Mouse (Mus musculus) adrenal gland, adult 8-10 months (tissue): Measurements from ENCODE around the gene Sgsm2. TPM values are rescaled to one million over a fixed set of nuclear protein-coding genes. Genes with fewer than 3 reads are reported as not detected.
A peak's percentile ranks its signal among the peaks of the same experiment; 100 is the strongest.

Experiments
- DNase-seq: peaks from one replicate; pipeline ENCODE4 v3.0.0; 2022
- total RNA-seq, 4 experiments: library from RNA; stranded (reverse); gene quantifications; 2 replicates each; pipeline ENCODE4 v1.2.4; 2022

Gene Sgsm2
- total RNA-seq, 4 experiments from 2014 or later = 29.2 to 30.5 (median 30.0) TPM

GRCm38 (mm10) chr11:74881979-74882378 lies 14.9 kb downstream of the Sgsm2 start:
- no peak for DNase-seq

GRCm38 (mm10) chr11:74880999-74881398 lies 15.9 kb downstream of the Sgsm2 start:
- no peak for DNase-seq

GRCm38 (mm10) chr11:74876801-74877200 lies 20.1 kb downstream of the Sgsm2 start:
- no peak for DNase-seq

- no peak for DNase-seq
Measured at GRCm38 (mm10) chr11:74874630-74875029, 22.2 kb downstream of the Sgsm2 start.

GRCm38 (mm10) chr11:74870991-74871622 lies 25.8 kb downstream of the Sgsm2 start:
- DNase-seq = no peak

GRCm38 (mm10) chr11:74870544-74870943 lies 26.3 kb downstream of the Sgsm2 start:
- no peak for DNase-seq

- DNase-seq = no peak
Measured at GRCm38 (mm10) chr11:74869603-74870002, 27.3 kb downstream of the Sgsm2 start.

GRCm38 (mm10) chr11:74868046-74868760 lies 28.7 kb downstream of the Sgsm2 start:
- DNase-seq = no peak

- DNase-seq = peak; percentile 72
Measured at GRCm38 (mm10) chr11:74867181-74867580, 29.7 kb downstream of the Sgsm2 start.

GRCm38 (mm10) chr11:74866640-74867039 lies 30.2 kb downstream of the Sgsm2 start:
- no peak for DNase-seq

- DNase-seq = no peak
Measured at GRCm38 (mm10) chr11:74865252-74865651, 31.6 kb downstream of the Sgsm2 start.

- no peak for DNase-seq
Measured at GRCm38 (mm10) chr11:74864421-74864820, 32.4 kb downstream of the Sgsm2 start.

GRCm38 (mm10) chr11:74863471-74863870 lies 33.4 kb downstream of the Sgsm2 start:
- no peak for DNase-seq

- no peak for DNase-seq
Measured at GRCm38 (mm10) chr11:74862129-74862528, 34.7 kb downstream of the Sgsm2 start.

GRCm38 (mm10) chr11:74857756-74858155 lies 39.1 kb downstream of the Sgsm2 start:
- DNase-seq = no peak

- DNase-seq = no peak
Measured at GRCm38 (mm10) chr11:74850998-74851661, 45.7 kb downstream of the Sgsm2 start.

- no peak for DNase-seq
Measured at GRCm38 (mm10) chr11:74847919-74848521, 48.8 kb downstream of the Sgsm2 start.

- DNase-seq = no peak
Measured at GRCm38 (mm10) chr11:74845784-74846183, 51.1 kb downstream of the Sgsm2 start.

- DNase-seq = no peak
Measured at GRCm38 (mm10) chr11:74843761-74844160, 53.1 kb downstream of the Sgsm2 start.

- DNase-seq = no peak
Measured at GRCm38 (mm10) chr11:74843435-74843714, 53.5 kb downstream of the Sgsm2 start.

- DNase-seq = peak; percentile 23
Measured at GRCm38 (mm10) chr11:74842656-74843434, 54.0 kb downstream of the Sgsm2 start.

GRCm38 (mm10) chr11:74842045-74842444 lies 54.8 kb downstream of the Sgsm2 start:
- no peak for DNase-seq

- DNase-seq = peak; percentile 68
Measured at GRCm38 (mm10) chr11:74841366-74841765, 55.5 kb downstream of the Sgsm2 start.
